Mouse (Mus musculus) CH12.LX (cell line): ENCODE data around the gene Smad1. TPM values are rescaled to one million over a fixed set of nuclear protein-coding genes. Genes with fewer than 3 reads are reported as not detected.

Experiments
- DNase-seq: peaks from one replicate; pipeline ENCODE4 v3.0.0-alpha.2; 2013; ENCODE audit errors: extremely low read depth
- H3K27ac ChIP-seq: 2 replicates; pipeline ENCODE4 v1.5.1; 2012; ENCODE audit warnings: low read depth, mild to moderate bottlenecking, control low read depth, moderate library complexity; ENCODE audit not compliant: insufficient read depth
- H3K27me3 ChIP-seq: replicated peaks from 2 replicates; pipeline ENCODE3; 2012; ENCODE audit warnings: inconsistent platforms
- H3K36me3 ChIP-seq, 2 experiments: replicated peaks in 1 of 2; 2 replicates each; pipeline versions ENCODE3 to v1.6.1; 2012; ENCODE audit warnings: inconsistent platforms in 1 of 2, low read length in 1 of 2, mild to moderate bottlenecking in 1 of 2, mixed read lengths in 1 of 2, moderate library complexity in 1 of 2; ENCODE audit not compliant: control insufficient read depth in 1 of 2, insufficient read depth in 1 of 2
- H3K4me1 ChIP-seq, 2 experiments: 2 replicates each; pipeline ENCODE4 v1.6.1; 2012; ENCODE audit warnings: inconsistent platforms in 1 of 2, moderate library complexity in 1 of 2; ENCODE audit not compliant: insufficient read depth in 2 of 2, control insufficient read depth in 1 of 2
- H3K4me2 ChIP-seq: 2 replicates; pipeline ENCODE4 v1.6.1; 2012; ENCODE audit warnings: low read depth, mild to moderate bottlenecking, control low read depth; ENCODE audit not compliant: poor library complexity, insufficient read depth, severe bottlenecking
- H3K4me3 ChIP-seq, 3 experiments: fragments of 150-350 bp in 1 of 3; sonication (generic) in 1 of 3; replicated peaks in 1 of 3; 2 replicates each; pipeline versions ENCODE3 to v1.5.1; 2011 to 2012; ENCODE audit warnings: low read depth in 2 of 3, low read length in 2 of 3, mild to moderate bottlenecking in 2 of 3, moderate library complexity in 2 of 3, control low read depth in 1 of 3, improper control_type of control experiment in 1 of 3, inconsistent platforms in 1 of 3, mixed read lengths in 1 of 3; ENCODE audit not compliant: poor library complexity in 1 of 3
- H3K79me2 ChIP-seq: replicated peaks from 2 replicates; pipeline ENCODE4 v1.6.1; 2012; ENCODE audit warnings: mild to moderate bottlenecking, moderate library complexity; ENCODE audit not compliant: control insufficient read depth, poor library complexity, insufficient read depth, severe bottlenecking; ENCODE audit errors: extremely low read depth
- H3K9ac ChIP-seq: 2 replicates; pipeline ENCODE4 v1.6.1; 2012; ENCODE audit warnings: low read depth, mild to moderate bottlenecking, control low read depth, moderate library complexity; ENCODE audit not compliant: insufficient read depth
- H3K9me3 ChIP-seq: replicated peaks from 2 replicates; pipeline ENCODE3; 2012; ENCODE audit warnings: low read length, inconsistent platforms, mixed read lengths
- BHLHE40 ChIP-seq: IDR thresholded peaks from 2 replicates; pipeline ENCODE4 v1.6.1; 2011; ENCODE audit warnings: mild to moderate bottlenecking, low read depth, low read length, improper control_type of control experiment
- CHD1 ChIP-seq: IDR thresholded peaks from 2 replicates; pipeline ENCODE4 v1.6.1; 2012; ENCODE audit warnings: low read depth, low read length, improper control_type of control experiment, inconsistent platforms
- CHD2 ChIP-seq: IDR thresholded peaks from 2 replicates; pipeline ENCODE4 v1.6.1; 2011; ENCODE audit warnings: low read length, improper control_type of control experiment
- E2F4 ChIP-seq: IDR thresholded peaks from 2 replicates; pipeline ENCODE4 v1.6.1; 2011; ENCODE audit warnings: low read depth, low read length, improper control_type of control experiment; ENCODE audit not compliant: insufficient replicate concordance
- GABPA ChIP-seq: IDR thresholded peaks from 2 replicates; pipeline ENCODE4 v1.6.1; 2012; ENCODE audit warnings: low read depth, low read length, improper control_type of control experiment, inconsistent platforms; ENCODE audit not compliant: insufficient replicate concordance
- IRF4 ChIP-seq: IDR thresholded peaks from 2 replicates; pipeline ENCODE4 v1.6.1; 2014; ENCODE audit warnings: low read depth, mild to moderate bottlenecking, inconsistent platforms, low read length, improper control_type of control experiment
- JUN ChIP-seq: IDR thresholded peaks from 2 replicates; pipeline ENCODE4 v1.6.1; 2011; ENCODE audit warnings: low read depth, mild to moderate bottlenecking, low read length, improper control_type of control experiment, moderate library complexity; ENCODE audit not compliant: insufficient read depth
- MAX ChIP-seq: IDR thresholded peaks from 2 replicates; pipeline ENCODE4 v1.6.1; 2011; ENCODE audit warnings: low read length, improper control_type of control experiment
- PAX5 ChIP-seq: IDR thresholded peaks from 2 replicates; pipeline ENCODE4 v1.6.1; 2012; ENCODE audit warnings: low read length, inconsistent platforms, mixed read lengths
- POLR2A ChIP-seq: IDR thresholded peaks from 2 replicates; pipeline ENCODE4 v1.6.1; 2011; ENCODE audit warnings: low read depth, mild to moderate bottlenecking, improper control_type of control experiment, low read length
- RAD21 ChIP-seq: IDR thresholded peaks from 2 replicates; pipeline ENCODE4 v1.6.1; 2011; ENCODE audit warnings: low read depth, mild to moderate bottlenecking, low read length, improper control_type of control experiment, moderate library complexity
- SIN3A ChIP-seq: IDR thresholded peaks from 2 replicates; pipeline ENCODE4 v1.6.1; 2012; ENCODE audit warnings: low read length, improper control_type of control experiment, inconsistent platforms
- TCF12 ChIP-seq: IDR thresholded peaks from 2 replicates; pipeline ENCODE4 v1.6.1; 2014; ENCODE audit warnings: low read depth, mild to moderate bottlenecking, inconsistent platforms, low read length, improper control_type of control experiment
- USF1 ChIP-seq: IDR thresholded peaks from 2 replicates; pipeline ENCODE4 v1.6.1; 2014; ENCODE audit warnings: low read depth, mild to moderate bottlenecking, inconsistent platforms, low read length, improper control_type of control experiment
- USF2 ChIP-seq: conservative IDR thresholded peaks from 2 replicates; pipeline ENCODE4 v1.6.1; 2011; ENCODE audit warnings: low read depth, low read length, improper control_type of control experiment
- ZC3H11A ChIP-seq: IDR thresholded peaks from 2 replicates; pipeline ENCODE4 v1.6.1; 2012; ENCODE audit warnings: low read depth, mild to moderate bottlenecking, inconsistent platforms, low read length, improper control_type of control experiment
- ZMIZ1 ChIP-seq: IDR thresholded peaks from 2 replicates; pipeline ENCODE4 v1.6.1; 2012; ENCODE audit warnings: low read depth, mild to moderate bottlenecking, inconsistent platforms, low read length, improper control_type of control experiment
- dilution Hi-C: fragments of 300-500 bp; cut with MboI; formaldehyde crosslinking; loops from 2 replicates; pipeline ENCODE4 v1.14.3; 2020; ENCODE audit warnings: low sequenced_read_pairs; ENCODE audit not compliant: extremely low pct_unique_long_range_greater_than_20kb, extremely low pct_ligation_motif_present
- in situ Hi-C: fragments of 300-500 bp; cut with MboI; formaldehyde crosslinking; loops from 3 replicates; pipeline ENCODE4 v1.14.3; 2019; ENCODE audit warnings: low sequenced_read_pairs, low pct_ligation_motif_present, low pct_unique_long_range_greater_than_20kb, mixed read lengths
- polyA plus RNA-seq: library from polyadenylated mRNA; unstranded; fragments of >175 nt; gene quantifications from 2 replicates; pipeline ENCODE4 v1.2.1, GENCODE M21; 2012; ENCODE audit warnings: low read depth; ENCODE audit not compliant: insufficient read length
- total RNA-seq, 2 experiments: library from RNA; depleted of rRNA; stranded (reverse); fragments of 300-350 nt in 1 of 2; fragments of >200 nt in 1 of 2; gene quantifications; 2 replicates each; pipeline ENCODE4 v1.2.3; 2012 to 2014

Smad1 gene
- total and polyA plus RNA-seq, 3 experiments = not detected

DNA sequence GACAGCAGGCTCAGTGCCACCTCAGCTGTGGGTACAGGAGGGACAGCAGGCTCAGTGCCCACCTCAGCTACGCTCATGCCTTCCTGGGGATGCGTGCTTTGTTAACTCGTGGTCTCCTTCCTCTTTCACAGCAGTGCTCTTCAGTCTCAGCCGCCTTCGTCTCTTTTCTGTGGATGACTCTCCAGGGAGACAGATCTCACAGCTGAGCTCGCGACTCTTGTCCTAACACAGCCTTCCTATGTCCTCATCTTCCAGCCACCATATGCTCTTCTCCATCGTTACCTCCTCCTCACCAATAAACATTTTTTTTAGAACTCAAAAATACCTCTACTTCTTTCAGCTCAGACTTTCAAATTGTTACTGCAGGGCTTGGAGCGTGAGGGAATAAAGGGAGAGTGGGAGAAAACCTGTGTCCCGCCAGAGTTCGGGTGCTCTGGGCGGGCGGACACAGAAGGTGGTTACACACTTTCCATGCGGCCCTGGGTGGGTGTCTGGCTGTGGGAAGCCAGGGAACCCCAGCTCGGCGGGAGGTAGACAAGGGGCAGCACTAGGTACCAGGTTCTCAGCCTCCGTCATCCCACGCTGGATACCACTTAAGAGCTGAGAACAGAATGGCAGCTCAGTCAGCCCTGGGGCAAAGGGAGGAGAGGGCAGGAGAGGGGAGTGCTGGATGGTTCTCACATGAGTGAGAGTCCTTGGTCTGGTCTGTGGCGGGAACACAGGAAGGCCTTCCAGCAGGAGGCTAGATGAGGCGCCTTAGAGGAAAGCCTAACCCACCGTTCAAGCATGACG, 67.0 kb downstream of the Smad1 start:
- TF ChIP-seq ZC3H11A = no peak
- Histone ChIP-seq H3K4me3 (no peak overlapping the region), H3K4me1 (peaks cover 5 to 9% of the 10 kb centered on the region in 2 experiments), H3K79me2 (no peaks in the 10 kb centered on the region), H3K9ac (no peak overlapping the region), H3K27me3 (peaks cover 70% of the 10 kb centered on the region), H3K9me3 (peaks cover 21% of the 10 kb centered on the region), H3K27ac (no peak overlapping the region), H3K4me2 (no peak overlapping the region), H3K36me3 (no peaks in the 10 kb centered on the region)
- in situ Hi-C loops (no loop called here), dilution Hi-C loops (no loop called here)
- DNase-seq = no peak

DNA sequence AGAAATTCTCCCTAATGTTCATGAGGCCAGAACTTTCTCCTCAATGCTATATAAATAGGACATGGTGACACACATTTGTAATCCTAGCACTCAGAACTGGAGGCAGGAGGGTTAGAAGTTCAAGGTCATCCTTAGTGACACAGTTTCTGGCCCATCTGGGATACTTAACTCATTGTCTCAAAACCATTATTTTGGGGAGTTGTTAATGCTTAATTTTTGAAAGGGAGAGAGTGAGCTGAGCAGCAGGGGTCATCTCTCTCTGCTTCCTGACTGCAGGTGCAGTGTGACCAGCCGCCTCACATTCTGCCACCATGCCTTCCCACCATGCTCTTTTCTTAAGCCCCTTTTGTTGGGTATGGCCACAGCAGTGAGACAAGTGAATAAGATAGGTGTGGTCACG, 67.7 kb downstream of the Smad1 start:
- TF ChIP-seq ZMIZ1 (no peak), IRF4 (no peak), RAD21 (no peak), JUN (no peak), TCF12 (no peak), PAX5 (no peak), USF2 (no peak), MAX (no peak), GABPA (no peak), POLR2A (no peak)
- H3K4me2 ChIP-seq = no peak overlapping the region
- no peaks in the 10 kb centered on the region for H3K36me3 ChIP-seq
- H3K27ac ChIP-seq = no peak overlapping the region
- dilution Hi-C loops (no loop called here), in situ Hi-C loops (no loop called here)
- H3K4me1 ChIP-seq = peaks cover 5 to 9% of the 10 kb centered on the region in 2 experiments
- no peak overlapping the region for H3K4me3 ChIP-seq
- H3K27me3 ChIP-seq = peaks cover 71% of the 10 kb centered on the region
- H3K9ac ChIP-seq = no peak overlapping the region
- no peaks in the 10 kb centered on the region for H3K79me2 ChIP-seq
- peaks cover 21% of the 10 kb centered on the region for H3K9me3 ChIP-seq
- DNase-seq = no peak

DNA sequence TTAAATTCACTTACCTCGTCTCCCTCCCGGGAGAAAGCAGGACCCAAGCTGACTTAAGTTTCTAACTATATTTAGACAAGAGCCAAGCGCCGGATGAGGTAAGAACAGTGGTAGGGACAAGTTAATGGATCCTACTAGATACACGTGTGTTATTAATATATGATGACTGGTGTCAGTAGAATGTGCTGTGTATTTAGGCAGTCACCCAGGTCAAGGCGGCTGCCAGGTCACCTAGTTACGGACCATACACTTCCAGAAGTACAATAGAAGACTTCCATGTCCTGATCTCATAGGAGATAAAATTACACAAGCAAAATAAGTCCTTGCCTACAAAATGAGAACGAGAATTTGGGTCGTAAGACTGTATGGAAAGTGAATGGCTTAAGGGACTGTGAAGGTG, 68.3 kb downstream of the Smad1 start:
- Histone ChIP-seq H3K79me2 (no peaks in the 10 kb centered on the region), H3K9me3 (peaks cover 21% of the 10 kb centered on the region), H3K9ac (no peak overlapping the region), H3K27ac (no peak overlapping the region), H3K4me2 (no peak overlapping the region), H3K36me3 (no peaks in the 10 kb centered on the region), H3K27me3 (peaks cover 75% of the 10 kb centered on the region), H3K4me3 (no peak overlapping the region), H3K4me1 (peaks cover 5 to 9% of the 10 kb centered on the region in 2 experiments)
- in situ Hi-C loops (no loop called here), dilution Hi-C loops (no loop called here)
- no peak for TF ChIP-seq TCF12
- no peak for TF ChIP-seq E2F4
- no peak for TF ChIP-seq CHD1
- TF ChIP-seq CHD2 = no peak
- no peak for TF ChIP-seq BHLHE40
- TF ChIP-seq RAD21 = no peak
- no peak for TF ChIP-seq USF1
- TF ChIP-seq SIN3A = no peak
- DNase-seq = no peak
